Mouse (Mus musculus): ENCODE data around the gene Arsk.

Arsk gene

GRCm38 (mm10) chr13:76024588-76024987, 73.9 kb downstream of the Arsk start:
- DNase-seq (ENCODE audit: low spot score), result no peak

DNA sequence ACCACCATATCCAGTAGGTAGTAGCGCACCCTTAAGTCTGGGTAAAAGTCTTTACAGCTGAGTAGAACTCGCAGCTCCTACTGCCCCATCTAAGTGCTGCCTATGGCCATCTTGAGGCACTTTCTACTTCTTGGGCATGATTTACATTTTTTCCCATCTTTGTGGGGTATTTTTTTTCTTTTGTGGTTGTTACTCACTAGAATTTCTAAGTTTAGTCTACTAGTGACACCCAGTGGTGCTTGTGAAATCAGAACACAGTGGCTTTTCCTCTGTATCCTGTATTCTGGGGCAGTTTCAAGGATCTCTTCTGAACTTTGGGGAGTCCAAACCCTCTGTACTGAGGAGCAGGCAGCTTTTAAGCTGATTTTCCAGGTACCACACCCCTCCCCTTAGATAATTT, 76.7 kb downstream of the Arsk start:
- no peak for DNase-seq (ENCODE audit: low spot score)

DNA sequence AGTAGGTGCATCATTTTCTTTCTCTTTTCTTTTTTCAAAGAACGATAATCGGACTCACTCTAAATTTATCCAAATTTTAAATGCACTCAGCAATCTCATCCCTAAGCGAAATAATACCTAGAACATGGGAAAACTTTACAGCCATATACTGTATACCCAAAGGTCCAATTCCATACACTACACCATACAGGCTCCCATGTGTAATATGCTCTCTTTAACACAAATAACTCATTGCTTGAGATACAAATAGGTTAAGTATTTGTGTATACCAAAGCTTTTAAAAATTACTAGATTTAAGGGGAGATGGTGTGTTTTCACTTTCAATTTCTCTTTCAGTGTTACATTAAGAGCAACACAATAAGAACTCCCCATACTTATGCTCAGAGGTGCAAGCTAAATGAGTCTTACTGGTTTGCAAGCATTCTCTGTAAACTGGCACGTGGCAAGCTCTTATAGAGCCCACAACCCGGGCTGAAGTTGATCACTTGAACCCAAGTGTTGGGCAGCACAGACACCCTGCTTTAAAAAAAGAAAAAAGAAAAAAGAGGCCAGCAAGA, 79.5 kb downstream of the Arsk start:
- DNase-seq (ENCODE audit: low spot score), result no peak

DNA sequence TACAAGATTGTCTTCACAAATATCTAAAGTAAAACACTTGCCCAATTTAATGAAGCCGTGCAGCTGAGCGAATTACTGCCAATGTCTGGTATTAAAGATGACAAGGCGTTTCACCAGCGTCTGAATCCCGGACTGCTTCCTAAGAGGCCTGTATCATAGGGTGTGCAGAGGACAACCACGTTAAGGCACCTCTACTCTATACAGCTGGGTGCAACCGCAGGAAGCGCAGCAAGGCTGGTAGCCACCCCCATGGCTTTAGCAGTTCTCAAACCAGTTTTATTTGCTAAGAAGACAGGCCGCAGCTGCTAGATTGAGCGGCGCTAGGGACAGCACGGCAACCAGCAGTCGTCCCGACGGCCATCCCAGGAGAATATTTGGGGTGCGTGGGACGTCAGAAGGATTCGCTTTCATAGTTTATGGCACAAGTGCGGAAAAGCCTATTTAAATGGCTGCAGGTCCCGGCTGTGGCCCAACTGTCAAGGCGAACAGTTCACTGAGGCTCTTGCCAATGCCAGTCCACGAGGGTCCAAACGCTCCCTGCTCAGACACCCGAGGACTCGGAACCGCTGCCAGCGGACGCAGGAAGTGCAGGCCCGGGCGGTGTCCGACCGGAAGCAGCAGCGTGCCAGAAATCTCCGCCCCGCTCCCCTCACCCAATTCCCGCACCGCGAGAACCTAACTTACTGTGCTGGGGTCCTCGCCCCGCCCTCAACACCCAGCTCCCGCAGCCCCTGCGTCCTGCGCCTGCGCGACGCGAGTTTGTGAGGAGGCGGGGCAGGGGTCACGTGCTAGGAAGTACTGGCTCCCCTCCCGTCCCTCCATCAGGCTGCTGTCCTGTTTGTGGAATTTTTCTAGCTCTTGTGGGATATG, 80.3 kb downstream of the Arsk start, which contains the start of gene Rfesd:
Gene Rfesd, minus strand, starts transcription at position 746 of the 870 bp plus-strand sequence.
- peak; percentile 97 for DNase-seq (ENCODE audit: low spot score)

DNA sequence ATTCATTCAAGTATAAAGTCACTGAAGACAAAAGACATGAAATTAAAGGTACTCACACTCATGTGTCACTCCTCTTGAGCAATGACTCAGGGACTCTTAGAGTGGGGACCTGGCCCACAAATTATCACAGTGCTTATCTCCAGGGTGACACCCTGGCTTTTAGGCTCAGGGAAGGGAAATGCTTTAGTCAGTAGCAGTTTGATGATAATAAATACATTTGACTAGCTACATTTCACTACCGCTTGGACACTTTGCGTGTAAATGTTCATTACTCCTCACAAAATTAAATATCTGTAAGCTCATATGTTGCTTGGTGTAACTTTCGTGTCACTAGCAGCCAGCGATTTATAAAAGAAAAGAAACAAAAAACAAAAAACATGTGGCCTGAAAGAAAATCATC, 81.0 kb downstream of the Arsk start:
- no peak for DNase-seq (ENCODE audit: low spot score)

- DNase-seq (ENCODE audit: low spot score), result no peak
Observed at GRCm38 (mm10) chr13:76014511-76014910, 83.9 kb downstream of the Arsk start.

Measured in testis, postnatal 14 days (tissue).